Mouse (Mus musculus): ENCODE data around the gene Tbc1d22a. TPM values are rescaled to one million over a fixed set of nuclear protein-coding genes. Genes with fewer than 3 reads are reported as not detected.

Gene Tbc1d22a
- polyA plus RNA-seq, 1 experiment: 30.5 TPM

- H3K36me3 ChIP-seq (ENCODE audit: control insufficient read depth, insufficient read depth): no peaks in the 10 kb centered on the region
- no peak overlapping the region for H3K4me3 ChIP-seq
- no peaks in the 10 kb centered on the region for H3K27me3 ChIP-seq (ENCODE audit: control insufficient read depth, insufficient read depth, insufficient read length)
- H3K79me2 ChIP-seq (ENCODE audit: control insufficient read depth, insufficient read depth): no peaks in the 10 kb centered on the region
- H3ac ChIP-seq (ENCODE audit: control insufficient read depth, insufficient read length): no peak overlapping the region
- TF ChIP-seq MAX (IDR thresholded peaks at IDR 0.05; ENCODE audit: low read depth) (no peak), SRF (IDR thresholded peaks at IDR 0.05; ENCODE audit: control insufficient read depth, insufficient read length, low read depth) (no peak)
- no peak overlapping the region for H3K4me2 ChIP-seq (ENCODE audit: low read depth)
These were observed 220.0 kb downstream of the Tbc1d22a start for GRCm38 (mm10) chr15:86434241-86434640.

GRCm38 (mm10) chr15:86437346-86437745, 223.1 kb downstream of the Tbc1d22a start:
- H3K27me3 ChIP-seq (ENCODE audit: control insufficient read depth, insufficient read depth, insufficient read length): no peaks in the 10 kb centered on the region
- no peak overlapping the region for H3K4me2 ChIP-seq (ENCODE audit: low read depth)
- no peaks in the 10 kb centered on the region for H3K36me3 ChIP-seq (ENCODE audit: control insufficient read depth, insufficient read depth)
- no peak for TF ChIP-seq POLR2AphosphoS2 (IDR thresholded peaks at IDR 0.05; ENCODE audit: insufficient read length, low read depth)
- TF ChIP-seq REST (IDR thresholded peaks at IDR 0.05; ENCODE audit: insufficient read depth, insufficient read length): no peak
- TF ChIP-seq POLR2A (IDR thresholded peaks at IDR 0.05; ENCODE audit: insufficient read length, low read depth): no peak
- TF ChIP-seq SRF (IDR thresholded peaks at IDR 0.05; ENCODE audit: control insufficient read depth, insufficient read length, low read depth): no peak
- TF ChIP-seq MYOG (IDR thresholded peaks at IDR 0.05; ENCODE audit: control insufficient read depth in 1 of 3, insufficient read depth in 1 of 3, insufficient read length in 2 of 3, low read depth in 2 of 3): peak in 2 of 3 experiments; percentile 27 to 68
- TF ChIP-seq TCF12 (IDR thresholded peaks at IDR 0.05; ENCODE audit: insufficient read depth, poor library complexity, severe bottlenecking): peak; percentile 39
- TF ChIP-seq MYOD1 (IDR thresholded peaks at IDR 0.05; ENCODE audit: control insufficient read depth in 1 of 3, insufficient read length in 2 of 3, low read depth in 2 of 3): peak; percentile 41 to 83 (median 72)
- no peak for TF ChIP-seq MAX (IDR thresholded peaks at IDR 0.05; ENCODE audit: low read depth)
- TF ChIP-seq USF1 (IDR thresholded peaks at IDR 0.05; ENCODE audit: low read depth): no peak
- TF ChIP-seq E2F4 (IDR thresholded peaks at IDR 0.05; ENCODE audit: insufficient read depth): no peak
- no peak for TF ChIP-seq CEBPB (IDR thresholded peaks at IDR 0.05; ENCODE audit: insufficient read depth, poor library complexity, severe bottlenecking)
- peak; percentile 57 for TF ChIP-seq TCF3 (IDR thresholded peaks at IDR 0.05; ENCODE audit: insufficient read length, low read depth)
- no peaks in the 10 kb centered on the region for H3K79me2 ChIP-seq (ENCODE audit: control insufficient read depth, insufficient read depth)
- H3K4me3 ChIP-seq: no peak overlapping the region
- H3ac ChIP-seq (ENCODE audit: control insufficient read depth, insufficient read length): no peak overlapping the region

- H3K4me3 ChIP-seq: no peak overlapping the region
These were observed 224.9 kb downstream of the Tbc1d22a start for GRCm38 (mm10) chr15:86439015-86439796.

GRCm38 (mm10) chr15:86444271-86444670, 230.0 kb downstream of the Tbc1d22a start:
- Histone ChIP-seq H3ac (ENCODE audit: control insufficient read depth, insufficient read length) (no peak overlapping the region), H3K27me3 (ENCODE audit: control insufficient read depth, insufficient read depth, insufficient read length) (no peaks in the 10 kb centered on the region)

More at GRCm38 (mm10) chr15:86439015-86439796, 224.9 kb downstream of the Tbc1d22a start:
- H3K79me2 ChIP-seq (ENCODE audit: control insufficient read depth, insufficient read depth): no peaks in the 10 kb centered on the region
- no peaks in the 10 kb centered on the region for H3K36me3 ChIP-seq (ENCODE audit: control insufficient read depth, insufficient read depth)
- H3ac ChIP-seq (ENCODE audit: control insufficient read depth, insufficient read length): no peak overlapping the region
- no peak for TF ChIP-seq TCF12 (IDR thresholded peaks at IDR 0.05; ENCODE audit: insufficient read depth, poor library complexity, severe bottlenecking)
- TF ChIP-seq E2F4 (IDR thresholded peaks at IDR 0.05; ENCODE audit: insufficient read depth): no peak
- TF ChIP-seq TCF3 (IDR thresholded peaks at IDR 0.05; ENCODE audit: insufficient read length, low read depth): no peak
- no peak for TF ChIP-seq POLR2A (IDR thresholded peaks at IDR 0.05; ENCODE audit: insufficient read length, low read depth)
- TF ChIP-seq SRF (IDR thresholded peaks at IDR 0.05; ENCODE audit: control insufficient read depth, insufficient read length, low read depth): no peak
- no peak for TF ChIP-seq MYOD1 (IDR thresholded peaks at IDR 0.05; ENCODE audit: control insufficient read depth in 1 of 3, insufficient read length in 2 of 3, low read depth in 2 of 3)
- no peak for TF ChIP-seq USF1 (IDR thresholded peaks at IDR 0.05; ENCODE audit: low read depth)
- no peak for TF ChIP-seq POLR2AphosphoS2 (IDR thresholded peaks at IDR 0.05; ENCODE audit: insufficient read length, low read depth)
- no peak for TF ChIP-seq MAX (IDR thresholded peaks at IDR 0.05; ENCODE audit: low read depth)
- no peak for TF ChIP-seq MYOG (IDR thresholded peaks at IDR 0.05; ENCODE audit: control insufficient read depth in 1 of 3, insufficient read depth in 1 of 3, insufficient read length in 2 of 3, low read depth in 2 of 3)
- TF ChIP-seq REST (IDR thresholded peaks at IDR 0.05; ENCODE audit: insufficient read depth, insufficient read length): no peak
- no peak for TF ChIP-seq CEBPB (IDR thresholded peaks at IDR 0.05; ENCODE audit: insufficient read depth, poor library complexity, severe bottlenecking)
- no peaks in the 10 kb centered on the region for H3K27me3 ChIP-seq (ENCODE audit: control insufficient read depth, insufficient read depth, insufficient read length)
- no peak overlapping the region for H3K4me2 ChIP-seq (ENCODE audit: low read depth)

GRCm38 (mm10) chr15:86446064-86446463, 231.8 kb downstream of the Tbc1d22a start:
- H3K4me2 ChIP-seq (ENCODE audit: low read depth): no peak overlapping the region
- no peak overlapping the region for H3ac ChIP-seq (ENCODE audit: control insufficient read depth, insufficient read length)
- no peaks in the 10 kb centered on the region for H3K79me2 ChIP-seq (ENCODE audit: control insufficient read depth, insufficient read depth)
- H3K27me3 ChIP-seq (ENCODE audit: control insufficient read depth, insufficient read depth, insufficient read length): no peaks in the 10 kb centered on the region
- H3K36me3 ChIP-seq (ENCODE audit: control insufficient read depth, insufficient read depth): no peaks in the 10 kb centered on the region
- H3K4me3 ChIP-seq: no peak overlapping the region
- no peak for TF ChIP-seq REST (IDR thresholded peaks at IDR 0.05; ENCODE audit: insufficient read depth, insufficient read length)
- no peak for TF ChIP-seq POLR2A (IDR thresholded peaks at IDR 0.05; ENCODE audit: insufficient read length, low read depth)
- no peak for TF ChIP-seq SRF (IDR thresholded peaks at IDR 0.05; ENCODE audit: control insufficient read depth, insufficient read length, low read depth)
- TF ChIP-seq E2F4 (IDR thresholded peaks at IDR 0.05; ENCODE audit: insufficient read depth): no peak
- no peak for TF ChIP-seq TCF12 (IDR thresholded peaks at IDR 0.05; ENCODE audit: insufficient read depth, poor library complexity, severe bottlenecking)
- no peak for TF ChIP-seq MAX (IDR thresholded peaks at IDR 0.05; ENCODE audit: low read depth)
- TF ChIP-seq MYOG (IDR thresholded peaks at IDR 0.05; ENCODE audit: control insufficient read depth in 1 of 3, insufficient read depth in 1 of 3, insufficient read length in 2 of 3, low read depth in 2 of 3): no peak
- no peak for TF ChIP-seq USF1 (IDR thresholded peaks at IDR 0.05; ENCODE audit: low read depth)
- TF ChIP-seq POLR2AphosphoS2 (IDR thresholded peaks at IDR 0.05; ENCODE audit: insufficient read length, low read depth): no peak
- no peak for TF ChIP-seq CEBPB (IDR thresholded peaks at IDR 0.05; ENCODE audit: insufficient read depth, poor library complexity, severe bottlenecking)
- TF ChIP-seq TCF3 (IDR thresholded peaks at IDR 0.05; ENCODE audit: insufficient read length, low read depth): no peak
- no peak for TF ChIP-seq MYOD1 (IDR thresholded peaks at IDR 0.05; ENCODE audit: control insufficient read depth in 1 of 3, insufficient read length in 2 of 3, low read depth in 2 of 3)

More at GRCm38 (mm10) chr15:86444271-86444670, 230.0 kb downstream of the Tbc1d22a start:
- no peak overlapping the region for H3K4me3 ChIP-seq
- no peaks in the 10 kb centered on the region for H3K36me3 ChIP-seq (ENCODE audit: control insufficient read depth, insufficient read depth)
- H3K79me2 ChIP-seq (ENCODE audit: control insufficient read depth, insufficient read depth): no peaks in the 10 kb centered on the region
- no peak overlapping the region for H3K4me2 ChIP-seq (ENCODE audit: low read depth)
- TF ChIP-seq MAX (IDR thresholded peaks at IDR 0.05; ENCODE audit: low read depth): no peak
- TF ChIP-seq MYOG (IDR thresholded peaks at IDR 0.05; ENCODE audit: control insufficient read depth in 1 of 3, insufficient read depth in 1 of 3, insufficient read length in 2 of 3, low read depth in 2 of 3): no peak
- TF ChIP-seq POLR2A (IDR thresholded peaks at IDR 0.05; ENCODE audit: insufficient read length, low read depth): no peak
- TF ChIP-seq E2F4 (IDR thresholded peaks at IDR 0.05; ENCODE audit: insufficient read depth): no peak
- TF ChIP-seq CEBPB (IDR thresholded peaks at IDR 0.05; ENCODE audit: insufficient read depth, poor library complexity, severe bottlenecking): no peak
- no peak for TF ChIP-seq SRF (IDR thresholded peaks at IDR 0.05; ENCODE audit: control insufficient read depth, insufficient read length, low read depth)
